Mouse (Mus musculus) cerebellum, adult 2 months (tissue): ENCODE measurements around the gene Usp2.

Experiments used
- CTCF ChIP-seq: fragments of 200-500 bp; IDR thresholded peaks from 2 replicates; pipeline ENCODE4 v1.5.1; 2011; ENCODE audit warnings: low read depth, mild to moderate bottlenecking, control low read depth, low read length, moderate library complexity, borderline replicate concordance; ENCODE audit not compliant: insufficient read depth
- POLR2A ChIP-seq: fragments of 200-500 bp; IDR thresholded peaks from 2 replicates; pipeline ENCODE4 v1.6.1; 2011; ENCODE audit warnings: low read length, control low read depth, borderline replicate concordance; ENCODE audit not compliant: insufficient read depth

GRCm38 (mm10) chr9:44067960-44068330, 1.1 kb downstream of the Usp2 start:
- TF ChIP-seq CTCF (no peak), POLR2A (no peak)
